Mouse (Mus musculus) thymus, postnatal 25 days (tissue): Measurements from ENCODE around the gene Plekhg6.

Source experiments
- DNase-seq: peaks from one replicate; pipeline ENCODE4 v3.0.0; 2022

The Plekhg6 gene

GRCm38 (mm10) chr6:125353221-125353620 lies 27.4 kb downstream of the Plekhg6 start:
- DNase-seq, result no peak

GRCm38 (mm10) chr6:125352811-125353210 lies 27.8 kb downstream of the Plekhg6 start:
- peak; percentile 66 for DNase-seq

- no peak for DNase-seq
Measured at GRCm38 (mm10) chr6:125352046-125352384, 28.6 kb downstream of the Plekhg6 start.

GRCm38 (mm10) chr6:125351368-125352045 lies 29.1 kb downstream of the Plekhg6 start:
- DNase-seq, result no peak

GRCm38 (mm10) chr6:125350995-125351324 lies 29.6 kb downstream of the Plekhg6 start:
- no peak for DNase-seq

- no peak for DNase-seq
Measured at GRCm38 (mm10) chr6:125350231-125350994, 30.2 kb downstream of the Plekhg6 start.

- DNase-seq, result peak; percentile 76
Measured at GRCm38 (mm10) chr6:125349575-125350230, 30.9 kb downstream of the Plekhg6 start.

GRCm38 (mm10) chr6:125348721-125349574 lies 31.6 kb downstream of the Plekhg6 start, which contains the start of gene Tnfrsf1a:
Tnfrsf1a (plus strand) TSS chr6:125349362.
- no peak for DNase-seq

GRCm38 (mm10) chr6:125346029-125346428 lies 34.6 kb downstream of the Plekhg6 start:
- DNase-seq, result no peak

- no peak for DNase-seq
Measured at GRCm38 (mm10) chr6:125345625-125346024, 35.0 kb downstream of the Plekhg6 start.

- no peak for DNase-seq
Measured at GRCm38 (mm10) chr6:125344866-125345265, 35.7 kb downstream of the Plekhg6 start.

- no peak for DNase-seq
Measured at GRCm38 (mm10) chr6:125344084-125344483, 36.5 kb downstream of the Plekhg6 start.

GRCm38 (mm10) chr6:125342198-125342597 lies 38.4 kb downstream of the Plekhg6 start:
- DNase-seq, result no peak

GRCm38 (mm10) chr6:125340244-125340643 lies 40.3 kb downstream of the Plekhg6 start:
- DNase-seq, result no peak

GRCm38 (mm10) chr6:125338791-125339660 lies 41.6 kb downstream of the Plekhg6 start:
- no peak for DNase-seq

GRCm38 (mm10) chr6:125334356-125334755 lies 46.2 kb downstream of the Plekhg6 start:
- no peak for DNase-seq

- DNase-seq, result no peak
Measured at GRCm38 (mm10) chr6:125333112-125333899, 47.3 kb downstream of the Plekhg6 start.

- DNase-seq, result peak; percentile 70
Measured at GRCm38 (mm10) chr6:125330626-125331326, 49.8 kb downstream of the Plekhg6 start.

GRCm38 (mm10) chr6:125328243-125328642 lies 52.4 kb downstream of the Plekhg6 start:
- DNase-seq, result peak; percentile 76

GRCm38 (mm10) chr6:125325337-125325736 lies 55.3 kb downstream of the Plekhg6 start:
- DNase-seq, result no peak
